Mouse (Mus musculus): ENCODE measurements around the gene Rbfox2.
"Not testable (repeated sequence)": the region's sequence is repeated elsewhere in the genome, so short reads cannot be mapped to it uniquely, and the experiment has no call there.

Rbfox2 gene

GRCm38 (mm10) chr15:77306547-77307261 lies at the start of gene Rbfox2:
Rbfox2 (minus strand) TSS chr15:77307004.
- peak; percentile 55 for DNase-seq (ENCODE audit: extremely low read depth, low read depth)

- DNase-seq (ENCODE audit: extremely low read depth, low read depth) = no peak
These were observed 49.5 kb upstream of the Rbfox2 start for GRCm38 (mm10) chr15:77356248-77356810.

DNA sequence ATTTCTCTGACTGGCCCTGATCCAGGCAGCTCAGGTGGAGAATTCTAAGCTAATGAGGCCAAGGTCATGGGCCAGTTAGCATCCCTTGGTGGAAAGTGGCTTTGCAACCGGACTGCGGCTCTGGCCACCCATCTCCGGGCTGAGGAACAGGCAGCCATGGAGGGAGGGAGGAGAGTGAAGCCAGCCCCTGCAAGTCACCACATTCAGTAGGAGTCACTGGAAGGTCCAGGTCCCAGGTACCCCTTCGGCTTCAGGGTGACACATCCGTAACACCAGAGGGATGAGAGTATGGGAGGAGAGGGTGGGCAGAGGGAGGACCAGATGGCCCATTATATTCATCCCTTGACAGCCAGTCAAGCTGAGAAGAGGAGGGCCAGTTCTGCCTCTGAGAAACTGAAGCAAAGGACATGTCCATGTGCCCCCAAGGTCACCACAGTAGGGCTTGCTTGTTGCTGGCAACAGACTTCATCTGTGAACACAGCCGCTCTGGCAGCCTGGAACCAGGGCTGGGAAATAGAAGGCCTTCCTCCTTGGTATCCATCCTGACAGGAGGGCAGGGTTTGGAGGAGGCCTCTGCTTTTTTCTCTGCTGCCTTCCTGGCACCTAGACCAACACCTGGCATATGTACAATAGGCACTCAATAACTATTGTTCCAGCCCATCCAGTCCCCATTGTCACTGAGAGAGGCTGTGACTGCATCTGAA lies 48.2 kb upstream of the Rbfox2 start:
- no peak for DNase-seq (ENCODE audit: extremely low read depth, low read depth)

GRCm38 (mm10) chr15:77354496-77354847 lies 47.7 kb upstream of the Rbfox2 start:
- DNase-seq (ENCODE audit: extremely low read depth, low read depth) = no peak

GRCm38 (mm10) chr15:77353764-77354163 lies 47.0 kb upstream of the Rbfox2 start:
- no peak for DNase-seq (ENCODE audit: extremely low read depth, low read depth)

DNA sequence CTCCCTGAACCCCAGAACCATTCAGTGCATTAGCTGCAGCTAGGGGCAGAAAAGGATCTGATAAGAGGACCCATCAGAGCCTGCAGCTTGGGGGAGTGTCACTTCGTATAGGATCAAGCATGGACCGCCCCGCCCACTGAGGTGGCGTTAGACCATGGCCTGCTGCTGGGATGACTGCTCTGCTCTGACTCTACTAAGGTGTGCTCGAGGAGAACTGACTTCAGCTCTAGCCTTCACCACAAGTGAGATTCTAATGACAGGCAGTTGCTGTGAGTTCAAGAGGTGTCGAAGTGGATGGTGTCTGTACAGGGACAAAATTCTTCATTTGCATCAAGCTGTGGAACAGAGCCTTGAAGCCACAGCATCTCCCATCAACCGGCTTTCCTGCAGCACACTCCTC lies 46.1 kb upstream of the Rbfox2 start:
- no peak for DNase-seq (ENCODE audit: extremely low read depth, low read depth)

GRCm38 (mm10) chr15:77350117-77350516 lies 43.3 kb upstream of the Rbfox2 start:
- DNase-seq (ENCODE audit: extremely low read depth, low read depth) = no peak

DNA sequence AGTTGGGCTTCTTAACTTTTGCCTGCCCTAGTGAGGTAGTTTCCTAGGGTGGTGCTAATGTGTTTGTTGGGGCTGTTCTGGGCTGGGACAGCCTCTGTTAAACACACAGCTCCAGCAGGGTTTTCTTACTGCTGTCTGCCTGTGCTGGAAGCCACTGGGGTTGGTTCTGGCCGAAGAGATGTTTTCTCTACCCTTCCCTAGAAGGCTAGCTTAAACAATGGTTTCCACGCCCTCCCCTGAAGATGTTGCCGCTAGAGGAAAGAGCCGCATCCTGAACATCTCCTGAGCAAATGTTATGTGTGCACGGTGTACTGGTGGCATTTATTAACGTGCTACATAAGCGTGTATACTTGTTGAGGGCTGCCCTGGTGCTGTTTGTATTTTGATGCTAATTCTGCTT lies 41.3 kb upstream of the Rbfox2 start:
- no peak for DNase-seq (ENCODE audit: extremely low read depth, low read depth)

GRCm38 (mm10) chr15:77344127-77345125 lies 37.6 kb upstream of the Rbfox2 start:
- no peak for DNase-seq (ENCODE audit: extremely low read depth, low read depth)

DNA sequence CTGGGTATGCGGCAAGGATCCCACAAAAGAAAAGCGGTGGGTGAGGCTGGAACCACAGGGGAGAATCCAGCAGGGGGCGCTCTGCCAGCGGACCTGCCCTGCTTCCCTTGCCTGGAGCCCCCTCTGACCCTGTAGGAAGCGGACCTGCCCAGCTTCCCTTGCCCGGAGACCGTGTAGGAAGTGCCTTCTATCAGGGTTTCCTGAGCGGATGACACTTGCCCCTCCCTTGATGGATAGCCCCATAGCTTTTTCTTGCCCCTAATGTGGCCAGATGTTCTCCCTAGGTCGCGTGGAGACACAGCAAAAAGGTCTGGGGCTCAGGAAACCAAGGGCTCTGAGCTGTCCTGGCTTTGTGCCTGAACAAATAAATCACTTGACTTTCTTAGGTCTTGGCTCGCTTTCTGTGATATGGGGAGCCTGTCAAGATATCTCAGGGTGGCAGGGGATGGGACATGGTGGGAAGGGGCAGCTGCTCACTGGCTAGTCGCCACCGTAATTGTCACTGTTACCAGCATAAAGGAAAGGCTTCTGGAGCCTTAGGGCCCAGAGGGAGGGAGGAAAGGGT lies 36.8 kb upstream of the Rbfox2 start:
- no peak for DNase-seq (ENCODE audit: extremely low read depth, low read depth)

GRCm38 (mm10) chr15:77342962-77343526 lies 36.2 kb upstream of the Rbfox2 start:
- no peak for DNase-seq (ENCODE audit: extremely low read depth, low read depth)

DNA sequence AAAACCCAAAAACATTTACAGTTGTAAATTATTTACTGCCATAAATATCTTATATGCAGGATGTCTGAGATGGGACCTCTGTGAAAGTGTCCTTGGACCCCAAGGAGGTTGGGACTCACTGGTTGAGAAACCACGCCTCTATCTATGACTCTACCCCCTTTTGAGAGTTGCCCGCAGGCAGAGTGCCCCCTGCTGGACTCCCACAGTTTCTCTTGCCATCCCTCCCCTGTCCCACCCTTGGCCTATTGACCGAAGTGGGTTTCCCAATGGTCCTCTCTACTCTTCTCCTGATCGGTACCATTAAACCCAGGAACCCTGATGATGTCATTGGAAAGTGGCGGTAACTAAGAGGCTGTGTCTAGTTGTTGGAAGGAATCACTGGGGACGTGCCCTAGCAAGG lies 35.2 kb upstream of the Rbfox2 start:
- no peak for DNase-seq (ENCODE audit: extremely low read depth, low read depth)

DNA sequence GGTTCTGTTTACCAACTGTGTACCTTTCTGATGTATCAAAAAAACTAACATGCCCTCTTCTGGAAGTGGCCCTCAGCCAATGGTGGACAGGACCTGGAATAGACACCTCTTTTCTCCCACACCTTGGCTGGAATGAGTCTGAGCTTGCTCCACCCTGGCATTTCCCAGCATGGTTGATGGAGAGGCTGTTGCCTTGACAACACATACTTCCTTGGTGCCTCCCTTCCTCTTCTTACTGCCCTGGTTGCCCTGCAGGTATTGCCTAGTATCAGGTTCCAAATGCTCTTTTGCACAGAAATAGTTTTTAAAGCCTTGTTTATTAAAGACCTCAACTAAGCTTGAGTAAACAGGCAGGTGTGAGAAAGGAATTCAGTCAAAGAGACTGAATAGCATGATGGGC lies 33.8 kb upstream of the Rbfox2 start:
- DNase-seq (ENCODE audit: extremely low read depth, low read depth) = no peak

DNA sequence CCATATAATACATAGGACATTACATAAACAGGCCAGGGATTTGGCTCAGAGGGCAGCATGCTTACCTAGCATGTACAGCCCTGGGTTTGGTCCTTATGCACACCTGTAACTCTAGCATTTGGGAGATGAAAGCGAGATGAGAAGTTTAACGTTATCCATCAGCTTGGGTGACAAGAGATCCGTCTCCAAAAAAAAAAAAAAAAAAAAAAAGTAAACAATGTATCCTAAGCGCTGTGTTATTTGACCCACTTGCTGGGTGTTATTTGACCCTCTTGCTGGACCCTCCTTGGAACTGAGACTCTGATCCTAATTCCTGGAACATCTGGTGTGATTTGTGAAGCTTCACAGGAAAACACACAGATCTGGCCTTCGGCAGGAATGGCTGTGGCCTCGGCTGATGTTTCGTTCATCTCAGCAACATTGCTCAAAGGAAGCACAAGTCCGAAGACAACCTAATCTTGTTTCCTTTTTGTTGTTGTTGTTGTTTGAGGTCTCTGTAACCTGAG lies 32.2 kb upstream of the Rbfox2 start:
- DNase-seq (ENCODE audit: extremely low read depth, low read depth) = no peak

GRCm38 (mm10) chr15:77338451-77338850 lies 31.6 kb upstream of the Rbfox2 start:
- DNase-seq (ENCODE audit: extremely low read depth, low read depth) = no peak

GRCm38 (mm10) chr15:77337926-77338325 lies 31.1 kb upstream of the Rbfox2 start:
- no peak for DNase-seq (ENCODE audit: extremely low read depth, low read depth)

DNA sequence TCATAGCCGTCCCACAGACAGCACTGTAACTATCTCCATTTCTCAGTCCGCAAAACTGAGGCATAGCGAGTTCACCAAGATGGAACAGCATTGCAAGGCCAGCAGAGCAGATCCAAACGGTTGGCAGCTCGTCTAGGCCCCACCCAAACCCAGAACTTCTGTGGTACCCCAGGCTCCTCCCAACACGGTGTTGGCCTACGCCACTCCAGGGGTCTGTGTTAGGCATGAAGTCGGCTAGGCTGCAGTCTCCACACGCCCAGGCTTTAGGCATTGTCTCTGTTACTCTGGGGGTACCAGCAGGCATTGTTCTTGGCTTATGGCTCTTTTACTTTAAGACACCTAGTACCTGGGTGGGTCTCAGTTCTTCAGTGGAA lies 30.2 kb upstream of the Rbfox2 start:
- no peak for DNase-seq (ENCODE audit: extremely low read depth, low read depth)

GRCm38 (mm10) chr15:77336287-77336967 lies 29.6 kb upstream of the Rbfox2 start:
- DNase-seq (ENCODE audit: extremely low read depth, low read depth) = no peak

GRCm38 (mm10) chr15:77335185-77335584 lies 28.4 kb upstream of the Rbfox2 start:
- not testable (repeated sequence) for DNase-seq (ENCODE audit: extremely low read depth, low read depth)
